Mouse (Mus musculus) kidney, postnatal 0 days (tissue): ENCODE data around the gene Rps27rt. TPM values are rescaled to one million over a fixed set of nuclear protein-coding genes. Genes with fewer than 3 reads are reported as not detected.
"Not testable (repeated sequence)": the region's sequence is repeated elsewhere in the genome, so short reads cannot be mapped to it uniquely, and the experiment has no call there.

Experiments used
- ATAC-seq: fragments of 200-750 bp; cut with Nextera tagmentation; replicated peaks from 2 replicates; pipeline ENCODE4 v1.8.0; 2017; ENCODE audit warnings: low read depth, moderate number of reproducible peaks, moderate TSS enrichment, moderate library complexity; ENCODE audit not compliant: low FRiP score
- DNase-seq: peaks from one replicate; pipeline ENCODE4 v3.0.0-alpha.2; 2016; ENCODE audit warnings: low spot score
- H3K27ac ChIP-seq: fragments of 300-500 bp; sonication (generic); 2 replicates; pipeline ENCODE4 v1.5.1; 2014; ENCODE audit warnings: mild to moderate bottlenecking
- H3K27me3 ChIP-seq: fragments of 300-500 bp; sonication (generic); 2 replicates; pipeline ENCODE4 v1.6.1; 2014; ENCODE audit warnings: low read length, mixed read lengths; ENCODE audit not compliant: insufficient read depth
- H3K36me3 ChIP-seq: fragments of 300-500 bp; sonication (generic); 2 replicates; pipeline ENCODE4 v1.6.1; 2014; ENCODE audit warnings: low read length, mixed read lengths; ENCODE audit not compliant: insufficient read depth
- H3K4me1 ChIP-seq: fragments of 300-500 bp; sonication (generic); replicated peaks from 2 replicates; pipeline ENCODE4 v1.6.1; 2014; ENCODE audit warnings: antibody characterized with exemption, low read length, mixed read lengths; ENCODE audit not compliant: insufficient read depth
- H3K4me2 ChIP-seq: fragments of 300-500 bp; sonication (generic); 2 replicates; pipeline ENCODE4 v1.6.1; 2014; ENCODE audit warnings: mild to moderate bottlenecking, low read length, moderate library complexity, mixed read lengths
- H3K4me3 ChIP-seq: fragments of 300-500 bp; sonication (generic); replicated peaks from 2 replicates; pipeline ENCODE4 v1.5.1; 2014; ENCODE audit warnings: low read depth, low read length
- H3K9ac ChIP-seq: fragments of 300-500 bp; sonication (generic); 2 replicates; pipeline ENCODE4 v1.6.1; 2014; ENCODE audit warnings: low read depth, low read length
- H3K9me3 ChIP-seq: fragments of 300-500 bp; sonication (generic); replicated peaks from 2 replicates; pipeline ENCODE4 v1.6.1; 2016; ENCODE audit warnings: low read length, inconsistent platforms, mixed read lengths
- CTCF ChIP-seq: IDR thresholded peaks from 2 replicates; pipeline ENCODE4 v1.5.1; 2016; ENCODE audit warnings: antibody characterized with exemption, low read depth, mild to moderate bottlenecking, moderate library complexity
- WGBS: fragments of 180-500 bp; shearing (Covaris S2); extraction: QIAGEN DNeasy Blood & Tissue Kit; methylation state at CpG from one replicate; pipeline ENCODE4 v1.1.7; 2014; 5-methylcytosine and 5-hydroxymethylcytosine counted together
- polyA plus RNA-seq: library from polyadenylated mRNA; unstranded; fragments of >200 nt; fragmentation: Nextera tagmentation; extraction: Ambion mirVana; gene quantifications from 2 replicates; pipeline ENCODE4 v1.2.1, GENCODE M21; 2015

Rps27rt gene
- 792 and 845 TPM in 2 replicates for polyA plus RNA-seq

DNA sequence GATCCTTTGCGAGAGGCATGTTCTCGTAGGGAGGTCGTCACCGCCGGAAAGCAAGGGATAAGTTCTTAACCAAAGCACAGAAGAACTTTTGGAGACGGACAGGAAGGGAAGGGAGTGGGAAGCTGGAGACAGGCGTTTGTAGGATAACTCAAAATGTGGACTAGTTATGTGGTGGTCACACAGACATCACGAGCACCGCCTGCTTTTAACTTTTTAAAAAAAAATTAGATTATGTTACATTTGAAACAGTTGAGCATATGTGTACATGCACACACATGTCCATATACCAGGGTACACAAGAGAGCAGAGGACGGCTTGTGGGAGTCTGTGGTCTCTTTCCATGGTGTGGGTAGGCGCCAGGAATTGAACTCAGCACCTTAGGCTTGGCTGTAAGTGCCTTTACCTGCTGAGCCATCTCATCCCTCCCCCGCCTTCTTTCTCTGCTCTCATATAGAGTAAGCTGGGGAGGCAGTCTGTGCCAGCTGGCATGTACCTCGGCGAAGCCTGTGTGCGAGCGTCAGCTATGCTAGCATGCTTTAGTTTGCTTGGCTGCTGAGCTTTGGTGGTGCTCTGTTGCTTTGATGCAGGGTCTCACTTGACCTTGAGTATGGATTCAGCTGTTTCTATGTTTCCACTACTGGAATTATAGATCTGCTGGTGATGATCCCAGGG is at the start of gene Rps27rt:
TSS of gene Rps27rt (minus strand) at position 51 of the 672 bp plus-strand sequence.
- Histone ChIP-seq H3K4me2 (no peak within 1 kb of the TSS), H3K9me3 (no peaks in the 10 kb centered on the region), H3K27ac (no peak within 1 kb of the TSS), H3K36me3 (no peaks in the 10 kb centered on the region), H3K4me3 (no peak within 1 kb of the TSS), H3K4me1 (no peaks in the 10 kb centered on the region), H3K9ac (no peak within 1 kb of the TSS), H3K27me3 (no peaks in the 10 kb centered on the region)
- WGBS = 92% methylated on average over 16 of the region's 16 CpGs
- no peak for ATAC-seq
- TF ChIP-seq CTCF = no peak
- no peak for DNase-seq

- H3K4me2 ChIP-seq, DNase-seq, H3K36me3 ChIP-seq, H3K4me3 ChIP-seq, H3K9me3 ChIP-seq, H3K4me1 ChIP-seq, H3K27me3 ChIP-seq, H3K9ac ChIP-seq, H3K27ac ChIP-seq, ATAC-seq: not testable (repeated sequence)
- 80% methylated on average over 1 of the region's 1 CpGs for WGBS
Measured at GRCm38 (mm10) chr9:115031046-115031445, 48.5 kb upstream of the Rps27rt start.

DNA sequence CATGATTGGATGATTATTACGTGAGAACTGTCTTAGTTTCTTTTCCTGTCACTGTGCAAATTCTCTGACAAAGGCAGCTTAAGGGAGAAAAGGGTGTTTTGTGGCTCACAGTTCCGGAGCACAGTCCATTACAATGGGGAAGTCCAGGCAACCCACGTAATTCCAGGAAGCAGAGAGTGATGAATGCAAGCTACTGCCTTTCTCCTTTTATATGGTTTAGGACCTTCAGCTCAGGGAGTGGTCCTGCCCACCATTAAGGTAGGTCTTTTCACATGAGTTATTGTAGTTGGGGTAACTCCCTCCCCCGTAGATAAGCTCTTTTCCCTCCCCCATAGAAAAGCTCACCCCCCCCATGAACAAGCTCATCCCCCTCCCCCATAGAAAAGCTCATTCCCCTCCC is 48.0 kb upstream of the Rps27rt start:
- Histone ChIP-seq H3K36me3 (no peaks in the 10 kb centered on the region), H3K4me3 (no peak overlapping the region), H3K4me2 (no peak overlapping the region), H3K27me3 (no peaks in the 10 kb centered on the region), H3K9me3 (no peaks in the 10 kb centered on the region), H3K4me1 (no peaks in the 10 kb centered on the region), H3K27ac (no peak overlapping the region), H3K9ac (no peak overlapping the region)
- TF ChIP-seq CTCF = no peak
- 76% methylated on average over 4 of the region's 4 CpGs for WGBS
- DNase-seq (no peak), ATAC-seq (no peak)

- no peak for ATAC-seq
- no peaks in the 10 kb centered on the region for H3K36me3 ChIP-seq
- no peaks in the 10 kb centered on the region for H3K9me3 ChIP-seq
- DNase-seq = no peak
- no peak overlapping the region for H3K9ac ChIP-seq
- no peak overlapping the region for H3K4me2 ChIP-seq
- H3K27me3 ChIP-seq = no peaks in the 10 kb centered on the region
- WGBS = 43% methylated on average over 3 of the region's 3 CpGs
- H3K27ac ChIP-seq = no peak overlapping the region
- no peak for TF ChIP-seq CTCF
- H3K4me1 ChIP-seq = no peaks in the 10 kb centered on the region
- H3K4me3 ChIP-seq = no peak overlapping the region
Measured at GRCm38 (mm10) chr9:115029307-115029706, 46.8 kb upstream of the Rps27rt start.

DNA sequence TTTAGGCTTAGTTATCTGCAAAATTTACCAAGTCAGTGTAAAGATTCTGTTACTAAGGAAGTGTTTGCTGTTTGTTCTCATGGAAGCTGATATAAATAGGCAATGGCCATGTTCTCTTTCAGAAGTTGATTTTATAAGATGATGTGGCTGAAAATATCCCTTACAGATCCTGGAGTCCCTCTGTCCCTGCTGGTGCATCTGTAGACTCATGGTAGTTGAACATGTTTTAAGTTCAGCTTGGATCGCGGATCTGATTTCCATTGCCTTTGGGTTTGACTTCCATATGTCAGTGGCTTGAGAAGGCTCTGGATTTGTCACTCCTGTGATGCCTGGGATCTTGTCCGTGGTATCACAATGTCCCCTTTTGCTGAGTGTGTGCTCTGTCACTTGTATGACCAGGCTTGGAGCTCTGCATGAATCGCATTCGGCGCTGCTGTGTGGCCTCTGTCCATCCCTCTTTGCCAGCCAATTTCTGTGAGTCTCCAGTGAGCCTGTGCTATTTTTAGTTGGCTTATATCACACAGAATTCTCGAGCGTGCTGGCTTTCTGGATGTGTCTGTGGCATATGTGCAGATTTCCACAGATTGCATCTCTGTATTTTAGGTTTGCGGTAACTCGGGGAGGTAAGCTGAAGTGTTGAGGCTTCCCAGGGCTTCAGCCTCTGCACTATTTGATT is 41.3 kb upstream of the Rps27rt start:
- WGBS = 89% methylated on average over 10 of the region's 10 CpGs
- no peak for TF ChIP-seq CTCF
- no peak overlapping the region for H3K9ac ChIP-seq
- no peaks in the 10 kb centered on the region for H3K4me1 ChIP-seq
- no peak overlapping the region for H3K4me2 ChIP-seq
- H3K27me3 ChIP-seq = no peaks in the 10 kb centered on the region
- no peak for DNase-seq
- no peaks in the 10 kb centered on the region for H3K9me3 ChIP-seq
- H3K27ac ChIP-seq = no peak overlapping the region
- no peaks in the 10 kb centered on the region for H3K36me3 ChIP-seq
- no peak overlapping the region for H3K4me3 ChIP-seq
- ATAC-seq = no peak

- WGBS = 82% methylated on average over 3 of the region's 3 CpGs
- H3K4me1 ChIP-seq = no peaks in the 10 kb centered on the region
- no peaks in the 10 kb centered on the region for H3K36me3 ChIP-seq
- H3K9me3 ChIP-seq = no peaks in the 10 kb centered on the region
- no peak for TF ChIP-seq CTCF
- no peak overlapping the region for H3K9ac ChIP-seq
- H3K4me2 ChIP-seq = no peak overlapping the region
- no peak overlapping the region for H3K27ac ChIP-seq
- no peaks in the 10 kb centered on the region for H3K27me3 ChIP-seq
- DNase-seq = no peak
- H3K4me3 ChIP-seq = no peak overlapping the region
- no peak for ATAC-seq
Measured at GRCm38 (mm10) chr9:115023137-115023536, 40.6 kb upstream of the Rps27rt start.

DNA sequence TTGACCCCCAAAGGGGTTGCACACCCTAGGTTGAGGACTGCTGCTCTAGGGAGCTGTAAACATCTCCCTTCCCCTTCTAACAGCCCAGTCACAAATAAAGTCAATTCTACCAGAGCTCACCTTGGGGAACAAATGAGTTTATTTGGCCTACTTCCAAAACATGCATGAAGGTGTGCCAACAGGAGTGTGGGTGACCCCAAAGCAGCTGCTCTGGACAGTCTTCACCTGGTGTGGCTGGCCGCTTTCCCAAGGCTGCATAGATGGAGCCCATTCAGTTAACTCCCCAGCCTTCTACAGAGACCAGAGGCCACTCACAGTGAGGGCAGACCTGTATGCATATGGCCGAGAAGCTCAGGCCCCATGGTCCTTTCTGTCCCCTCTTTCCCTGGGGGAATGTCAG is 38.9 kb upstream of the Rps27rt start:
- no peaks in the 10 kb centered on the region for H3K36me3 ChIP-seq
- H3K9me3 ChIP-seq = no peaks in the 10 kb centered on the region
- DNase-seq (no peak), ATAC-seq (no peak)
- no peak overlapping the region for H3K27ac ChIP-seq
- H3K9ac ChIP-seq = no peak overlapping the region
- no peaks in the 10 kb centered on the region for H3K27me3 ChIP-seq
- WGBS = 88% methylated on average over 2 of the region's 2 CpGs
- H3K4me2 ChIP-seq = no peak overlapping the region
- H3K4me1 ChIP-seq = no peaks in the 10 kb centered on the region
- no peak for TF ChIP-seq CTCF
- no peak overlapping the region for H3K4me3 ChIP-seq
